Mouse (Mus musculus) megakaryocyte, adult 5-6 weeks (primary cell): ENCODE results near the gene Vmn1r40. TPM values are rescaled to one million over a fixed set of nuclear protein-coding genes. Genes with fewer than 3 reads are reported as not detected.

ENCODE experiments used
- total RNA-seq, 2 experiments: library from RNA; stranded (forward) in 1 of 2; stranded (reverse) in 1 of 2; fragments of 153-499, 151-499 nt in 1 of 2; fragments of 221-1000, 200-1000 nt in 1 of 2; gene quantifications; 2 replicates each; pipeline versions ENCODE4 v1.2.3 to v1.2.4; 2015 to 2017

Gene Vmn1r40
- total RNA-seq, 2 experiments from 2014 or later: not detected

Other genes with a start within 250 kb of the Vmn1r40 start
- gene Chchd6, start 111.9 kb upstream of the Vmn1r40 start, total RNA-seq (2015): 5.9 and 7.1 TPM in 2 replicates
- gene Chchd6, start 111.9 kb upstream of the Vmn1r40 start, total RNA-seq (2017): 1.3 and 1.5 TPM in 2 replicates
- 0.11 and 1.1 TPM in 2 replicates for gene Txnrd3, start 63.6 kb upstream of the Vmn1r40 start, total RNA-seq (2015)
- 0.49 and 1.5 TPM in 2 replicates for gene Txnrd3, start 63.6 kb upstream of the Vmn1r40 start, total RNA-seq (2017)
- not detected in 2 replicates for gene Vmn1r41, start 33.2 kb downstream of the Vmn1r40 start, total RNA-seq (2015)
- not detected in 2 replicates for gene Vmn1r41, start 33.2 kb downstream of the Vmn1r40 start, total RNA-seq (2017)
- not detected in 2 replicates for gene Vmn1r42, start 168.9 kb downstream of the Vmn1r40 start, total RNA-seq (2015)
- not detected in 2 replicates for gene Vmn1r42, start 168.9 kb downstream of the Vmn1r40 start, total RNA-seq (2017)
- not detected in 2 replicates for gene Vmn1r43, start 168.9 kb downstream of the Vmn1r40 start, total RNA-seq (2015)
- not detected in 2 replicates for gene Vmn1r43, start 168.9 kb downstream of the Vmn1r40 start, total RNA-seq (2017)
- gene Vmn1r44, start 176.1 kb downstream of the Vmn1r40 start, total RNA-seq (2015): not detected in 2 replicates
- not detected in 2 replicates for gene Vmn1r44, start 176.1 kb downstream of the Vmn1r40 start, total RNA-seq (2017)
- not detected in 2 replicates for gene Vmn1r45, start 233.1 kb downstream of the Vmn1r40 start, total RNA-seq (2015)
- not detected in 2 replicates for gene Vmn1r45, start 233.1 kb downstream of the Vmn1r40 start, total RNA-seq (2017)